Mouse (Mus musculus) gastrocnemius, postnatal 10 days (tissue): ENCODE measurements at regions not wholly inside any gene's neighbourhood (a gene's known extent, or its start where the extent isn't known, plus 50 kb on each side); places are given as distances from the start of the nearest gene placed in this dataset.

Source experiments
- DNase-seq: peaks from one replicate; pipeline ENCODE4 v3.0.0; 2021; ENCODE audit warnings: mixed read lengths

GRCm38 (mm10) chr2:27590511-27590910 is 75.6 kb downstream of the Wdr5 start:
- no peak for DNase-seq

- DNase-seq: no peak
Measured at GRCm38 (mm10) chr2:27591668-27592067, 76.7 kb downstream of the Wdr5 start.

GRCm38 (mm10) chr2:27593338-27593737 is 78.4 kb downstream of the Wdr5 start:
- peak; percentile 28 for DNase-seq

- no peak for DNase-seq
Measured at GRCm38 (mm10) chr2:27595251-27595650, 80.3 kb downstream of the Wdr5 start.

- no peak for DNase-seq
Measured at GRCm38 (mm10) chr2:27596217-27596616, 80.0 kb upstream of the Rxra start.

- peak; percentile 53 for DNase-seq
Measured at GRCm38 (mm10) chr2:27596966-27597365, 79.3 kb upstream of the Rxra start.

GRCm38 (mm10) chr2:27597901-27598300 is 78.3 kb upstream of the Rxra start:
- no peak for DNase-seq

- no peak for DNase-seq
Measured at GRCm38 (mm10) chr2:27599061-27599768, 77.0 kb upstream of the Rxra start.

- no peak for DNase-seq
Measured at GRCm38 (mm10) chr2:27599769-27600167, 76.5 kb upstream of the Rxra start.

- DNase-seq: no peak
Measured at GRCm38 (mm10) chr2:27603333-27603732, 72.9 kb upstream of the Rxra start.

GRCm38 (mm10) chr2:27604588-27604987 is 71.7 kb upstream of the Rxra start:
- no peak for DNase-seq

GRCm38 (mm10) chr2:27606816-27607215 is 69.4 kb upstream of the Rxra start:
- no peak for DNase-seq

- no peak for DNase-seq
Measured at GRCm38 (mm10) chr2:27621741-27622140, 54.5 kb upstream of the Rxra start.

- DNase-seq: no peak
Measured at GRCm38 (mm10) chr2:27624656-27625366, 51.4 kb upstream of the Rxra start.
